Mouse (Mus musculus): Measurements from ENCODE around the gene Prg2. TPM values are rescaled to one million over a fixed set of nuclear protein-coding genes. Genes with fewer than 3 reads are reported as not detected.

The Prg2 gene
- not detected for polyA plus RNA-seq (2017; shearing (Covaris generic))

DNA sequence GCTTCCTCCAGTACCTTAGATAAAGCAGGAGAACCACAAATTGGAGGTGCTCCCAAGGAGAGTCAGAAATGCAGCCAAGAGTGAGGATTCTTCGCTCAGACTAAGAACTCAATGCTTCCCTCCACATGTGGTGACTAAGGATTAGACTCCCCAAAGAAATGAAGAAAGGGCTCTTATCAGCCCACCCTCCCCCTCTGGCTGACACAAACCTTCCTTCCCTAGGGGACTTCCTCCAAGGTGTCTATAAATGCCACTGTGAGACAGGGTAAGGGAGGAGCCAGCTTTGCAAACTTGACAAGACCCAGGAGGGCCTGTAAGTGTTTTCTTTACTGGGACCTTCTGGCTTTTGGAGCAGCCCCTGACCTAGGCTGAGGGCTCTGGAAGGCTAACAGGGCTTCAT, at the start of gene Prg2:
Gene Prg2, plus strand, starts transcription at position 274 of the 400 bp plus-strand sequence.

DNA sequence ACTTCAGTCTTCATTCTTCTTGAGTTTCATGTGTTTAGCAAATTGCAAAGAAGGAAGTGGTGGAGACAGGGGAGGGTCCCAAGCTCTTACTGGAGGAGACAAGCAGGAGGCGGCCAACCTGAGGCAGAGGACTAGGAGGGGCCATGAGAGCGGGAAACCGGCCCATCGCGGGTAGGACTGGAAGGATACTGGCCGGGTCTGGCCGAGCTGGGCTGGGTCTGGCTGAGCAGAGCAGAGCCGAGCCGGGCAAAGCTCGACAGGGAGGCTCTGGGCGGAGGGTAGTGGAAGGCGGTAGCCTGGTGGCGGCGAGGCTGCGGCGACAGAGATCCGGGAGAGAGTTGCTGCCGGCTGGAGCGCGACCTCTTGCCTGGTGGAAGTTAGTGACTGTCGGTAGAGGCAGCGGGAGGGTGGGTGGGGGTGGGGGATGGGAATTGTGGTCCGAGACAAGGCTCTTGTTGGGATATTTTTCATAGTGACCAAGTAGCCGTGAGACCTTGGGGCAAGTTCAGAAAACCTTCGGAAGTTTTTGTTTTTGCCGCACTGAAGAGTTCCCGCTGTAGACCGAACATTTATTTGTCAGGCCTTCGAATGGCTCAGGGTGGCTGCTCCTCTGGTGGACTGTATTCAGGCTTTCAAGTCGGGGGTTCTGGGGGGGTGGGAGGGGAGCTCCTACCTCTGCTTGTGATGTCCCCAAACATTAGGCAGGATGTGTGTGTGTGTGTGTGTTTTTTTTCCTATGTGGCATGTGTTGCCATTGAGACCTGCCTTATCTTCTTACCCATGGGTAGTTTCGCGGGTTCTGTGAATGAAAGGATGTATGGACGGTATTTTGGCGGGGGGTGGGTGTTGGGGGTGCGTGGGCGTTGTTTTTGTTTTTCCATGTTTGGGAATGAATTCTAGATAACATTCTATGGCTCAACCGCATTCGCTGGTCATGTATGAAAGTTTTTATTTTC, 43.5 kb upstream of the Prg2 start, which contains the start of gene Slc43a3:
Gene Slc43a3, plus strand, starts transcription at position 106 of the 956 bp plus-strand sequence.

DNA sequence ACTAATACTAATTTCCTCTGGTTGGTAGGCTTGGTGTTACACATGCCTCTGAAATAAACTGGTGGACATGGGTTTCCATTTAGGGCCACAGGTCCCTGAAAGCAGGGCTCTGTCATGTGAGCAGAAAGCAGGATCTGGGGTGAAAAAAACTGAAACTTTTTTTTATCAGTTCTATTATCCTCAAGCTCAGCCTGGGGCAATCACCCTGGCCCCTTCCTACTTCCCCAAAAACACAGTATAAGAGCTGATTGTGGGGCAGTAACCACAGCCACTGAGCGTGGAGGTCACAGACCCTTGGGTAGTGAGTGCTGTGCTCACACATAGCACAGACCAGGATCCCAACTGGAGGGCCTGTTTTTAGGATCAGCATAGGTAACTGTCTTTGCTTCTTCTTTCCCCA, 7.7 kb downstream of the Prg2 start, which contains the start of gene Prg3:
Gene Prg3, plus strand, starts transcription at position 286 of the 400 bp plus-strand sequence.

Other genes with a start within 250 kb of the Prg2 start
- 1 to 10 TPM in 1 of 2 experiments, under 1 TPM in 1; 0.70 to 3.7 TPM for gene Ypel4, start 246.4 kb upstream of the Prg2 start, polyA plus RNA-seq (2017; shearing (Covaris generic))
- not detected for gene Gm19426, start 236.8 kb upstream of the Prg2 start, polyA plus RNA-seq (2017; shearing (Covaris generic))
- 1 to 10 TPM in 1 of 2 experiments, not detected in 1; 1.2 TPM for gene Serping1, start 205.0 kb upstream of the Prg2 start, polyA plus RNA-seq (2017; shearing (Covaris generic))
- 10 to 100 TPM; 24.6 to 55.7 TPM for gene Ube2l6, start 181.6 kb upstream of the Prg2 start, polyA plus RNA-seq (2017; shearing (Covaris generic))
- gene Smtnl1, start 157.8 kb upstream of the Prg2 start, polyA plus RNA-seq (2017; shearing (Covaris generic)) = under 1 TPM in 1 of 2 experiments, not detected in 1; 0.37 TPM
- gene Timm10, start 153.5 kb upstream of the Prg2 start, polyA plus RNA-seq (2017; shearing (Covaris generic)) = 10 to 100 TPM; 28.3 to 30.9 TPM
- 1 to 10 TPM; 1.3 to 3.9 TPM for gene Slc43a1, start 141.6 kb upstream of the Prg2 start, polyA plus RNA-seq (2017; shearing (Covaris generic))
- gene Rtn4rl2, start 93.8 kb upstream of the Prg2 start, polyA plus RNA-seq (2017; shearing (Covaris generic)) = not detected
- gene Slc43a3, start 43.9 kb upstream of the Prg2 start, polyA plus RNA-seq (2017; shearing (Covaris generic)) = 1 to 10 TPM; 4.8 to 9.5 TPM
- gene Prg3, start 7.8 kb downstream of the Prg2 start, polyA plus RNA-seq (2017; shearing (Covaris generic)) = under 1 TPM in 1 of 2 experiments, not detected in 1; 0.70 TPM
- gene Ssrp1, start 56.8 kb downstream of the Prg2 start, polyA plus RNA-seq (2017; shearing (Covaris generic)) = 100 to 1,000 TPM; 176 to 195 TPM
- 1 to 10 TPM; 1.1 to 5.1 TPM for gene P2rx3, start 57.0 kb downstream of the Prg2 start, polyA plus RNA-seq (2017; shearing (Covaris generic))
- gene Tnks1bp1, start 67.6 kb downstream of the Prg2 start, polyA plus RNA-seq (2017; shearing (Covaris generic)) = 10 to 100 TPM; 14.7 to 16.4 TPM
- gene Aplnr, start 155.8 kb downstream of the Prg2 start, polyA plus RNA-seq (2017; shearing (Covaris generic)) = not detected
- under 1 TPM; 0.11 to 0.20 TPM for gene Lrrc55, start 216.7 kb downstream of the Prg2 start, polyA plus RNA-seq (2017; shearing (Covaris generic))

Data from inflammation-experienced regulatory T-cells (primary cell).